Mouse (Mus musculus) ES-E14 (cell line): ENCODE measurements around the gene Gm45808.

Experiments used
- MAFK ChIP-seq: IDR thresholded peaks from 2 replicates; pipeline ENCODE4 v1.6.1; 2014; ENCODE audit warnings: mild to moderate bottlenecking, low read depth, low read length, inconsistent platforms; ENCODE audit not compliant: insufficient read depth
- ZNF384 ChIP-seq: IDR thresholded peaks from 2 replicates; pipeline ENCODE4 v1.6.1; 2012; ENCODE audit warnings: low read depth, low read length, inconsistent platforms

DNA sequence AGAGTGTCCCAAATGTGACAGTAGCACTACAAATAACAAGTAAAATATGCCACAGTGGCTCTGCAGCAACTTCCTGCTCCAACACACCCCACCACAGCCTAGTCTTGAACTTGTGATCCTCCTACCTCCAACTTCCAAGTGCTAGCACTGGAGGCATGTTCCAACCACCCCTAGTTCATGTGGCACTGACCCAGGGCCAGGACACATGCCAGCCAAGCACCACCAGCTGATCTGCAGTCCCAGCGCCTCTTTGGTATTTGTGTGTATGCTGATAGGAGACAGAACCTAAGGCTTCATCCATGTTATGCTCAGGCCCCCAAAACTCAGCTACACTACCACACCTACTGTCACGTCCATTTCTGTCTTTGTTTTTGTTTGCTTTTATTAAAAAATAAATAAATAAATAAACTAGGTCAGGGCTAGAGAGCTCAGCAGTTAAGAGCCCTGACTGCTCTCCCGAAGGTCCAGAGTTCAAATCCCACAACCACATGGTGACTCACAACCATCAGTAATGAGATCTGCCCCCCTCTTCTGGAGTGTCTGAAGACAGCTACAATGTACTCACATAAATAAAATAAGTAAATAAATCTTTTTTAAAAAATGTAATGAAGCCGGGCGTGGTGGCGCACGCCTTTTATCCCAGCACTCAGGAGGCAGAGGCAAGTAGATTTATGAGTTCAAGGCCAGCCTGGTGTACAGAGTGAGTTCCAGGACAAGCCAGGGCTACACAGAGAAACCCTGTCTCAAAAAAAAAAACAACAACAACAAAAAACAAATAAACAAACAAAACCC lies 22.4 kb downstream of the Gm45808 start:
- TF ChIP-seq MAFK (no peak), ZNF384 (no peak)
